Mouse (Mus musculus) heart, embryonic 14.5 days (tissue): ENCODE data around the gene Plppr1. TPM values are rescaled to one million over a fixed set of nuclear protein-coding genes. Genes with fewer than 3 reads are reported as not detected.

Experiments
- ATAC-seq: fragments of 200-750 bp; cut with Nextera tagmentation; 2 replicates; pipeline ENCODE4 v1.8.0; 2017; ENCODE audit warnings: low read depth, moderate TSS enrichment; ENCODE audit not compliant: insufficient number of reproducible peaks, insufficient read depth, low FRiP score
- H3K27ac ChIP-seq, 2 experiments: fragments of 200-500 bp in 1 of 2; fragments of 300-500 bp in 1 of 2; sonication (generic) in 1 of 2; replicated peaks in 1 of 2; 2 replicates each; pipeline ENCODE4 v1.5.1; 2012 to 2014; ENCODE audit warnings: low read depth in 2 of 2, low read length in 2 of 2, control low read depth in 1 of 2, mild to moderate bottlenecking in 1 of 2, mixed read lengths in 1 of 2; ENCODE audit not compliant: control insufficient read depth in 1 of 2, insufficient read depth in 1 of 2
- H3K27me3 ChIP-seq: fragments of 300-500 bp; sonication (generic); 2 replicates; pipeline ENCODE4 v1.6.1; 2014; ENCODE audit warnings: mild to moderate bottlenecking, low read length, control low read depth; ENCODE audit not compliant: control insufficient read depth, insufficient read depth
- H3K36me3 ChIP-seq: fragments of 300-500 bp; sonication (generic); 2 replicates; pipeline ENCODE4 v1.6.1; 2014; ENCODE audit warnings: mild to moderate bottlenecking, control low read depth, low read length, mixed read lengths; ENCODE audit not compliant: control insufficient read depth, insufficient read depth
- H3K4me1 ChIP-seq, 2 experiments: fragments of 200-500 bp in 1 of 2; fragments of 300-500 bp in 1 of 2; sonication (generic) in 1 of 2; 2 replicates each; pipeline ENCODE4 v1.6.1; 2012 to 2014; ENCODE audit warnings: low read length in 2 of 2, control low read depth in 1 of 2, mixed read lengths in 1 of 2; ENCODE audit not compliant: control insufficient read depth in 2 of 2, insufficient read depth in 2 of 2
- H3K4me2 ChIP-seq: fragments of 300-500 bp; sonication (generic); 2 replicates; pipeline ENCODE4 v1.6.1; 2014; ENCODE audit warnings: mild to moderate bottlenecking, low read length
- H3K4me3 ChIP-seq, 2 experiments: fragments of 200-500 bp in 1 of 2; fragments of 300-500 bp in 1 of 2; sonication (generic) in 1 of 2; 2 replicates each; pipeline ENCODE4 v1.5.1; 2012 to 2014; ENCODE audit warnings: low read length in 2 of 2, mild to moderate bottlenecking in 2 of 2, control low read depth in 1 of 2, low read depth in 1 of 2, moderate library complexity in 1 of 2; ENCODE audit not compliant: control insufficient read depth in 1 of 2, insufficient read depth in 1 of 2
- H3K9ac ChIP-seq: fragments of 300-500 bp; sonication (generic); 2 replicates; pipeline ENCODE4 v1.6.1; 2014; ENCODE audit warnings: mild to moderate bottlenecking, low read length
- H3K9me3 ChIP-seq: fragments of 300-500 bp; sonication (generic); 2 replicates; pipeline ENCODE4 v1.6.1; 2016; ENCODE audit warnings: low read length, control low read depth; ENCODE audit not compliant: control insufficient read depth
- WGBS: fragments of 180-500 bp; shearing (Covaris S2); extraction: QIAGEN DNeasy Blood & Tissue Kit; methylation state at CpG from one replicate; pipeline ENCODE4 v1.1.7; 2014; 5-methylcytosine and 5-hydroxymethylcytosine counted together
- polyA plus RNA-seq: library from polyadenylated mRNA; unstranded; fragments of >200 nt; fragmentation: Nextera tagmentation; extraction: Ambion mirVana; gene quantifications from 2 replicates; pipeline ENCODE4 v1.2.1, GENCODE M21; 2014

Gene Plppr1
- polyA plus RNA-seq, 1 experiment from 2014 or later = 4.8 TPM

DNA sequence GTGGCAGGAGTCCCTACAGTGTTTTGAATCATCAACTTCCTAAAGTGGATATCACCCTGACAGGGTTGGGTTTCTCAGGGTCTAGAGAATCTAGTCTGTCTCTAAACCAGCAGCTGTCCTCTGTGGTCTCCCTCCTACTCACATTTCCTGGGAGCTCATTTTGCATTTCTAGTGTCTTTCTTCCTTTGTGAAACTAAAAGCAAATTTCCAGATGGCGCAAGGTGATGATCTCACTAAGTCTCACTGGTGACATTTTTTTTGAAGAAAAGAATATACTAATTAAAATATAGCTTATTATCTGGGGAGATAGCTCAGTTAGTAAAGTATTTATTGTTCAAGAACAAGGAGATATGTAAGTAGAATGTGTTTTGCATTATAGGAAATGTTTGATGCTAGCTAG is 31.4 kb downstream of the Plppr1 start:
- H3K36me3 ChIP-seq = no peaks in the 10 kb centered on the region
- H3K9me3 ChIP-seq = no peaks in the 10 kb centered on the region
- no peak overlapping the region for H3K4me2 ChIP-seq
- 94% methylated on average over 1 of the region's 1 CpGs for WGBS
- H3K27me3 ChIP-seq = no peaks in the 10 kb centered on the region
- H3K4me1 ChIP-seq = no peaks in the 10 kb centered on the region
- ATAC-seq = no peak
- H3K4me3 ChIP-seq = no peak overlapping the region
- no peak overlapping the region for H3K27ac ChIP-seq
- H3K9ac ChIP-seq = no peak overlapping the region

DNA sequence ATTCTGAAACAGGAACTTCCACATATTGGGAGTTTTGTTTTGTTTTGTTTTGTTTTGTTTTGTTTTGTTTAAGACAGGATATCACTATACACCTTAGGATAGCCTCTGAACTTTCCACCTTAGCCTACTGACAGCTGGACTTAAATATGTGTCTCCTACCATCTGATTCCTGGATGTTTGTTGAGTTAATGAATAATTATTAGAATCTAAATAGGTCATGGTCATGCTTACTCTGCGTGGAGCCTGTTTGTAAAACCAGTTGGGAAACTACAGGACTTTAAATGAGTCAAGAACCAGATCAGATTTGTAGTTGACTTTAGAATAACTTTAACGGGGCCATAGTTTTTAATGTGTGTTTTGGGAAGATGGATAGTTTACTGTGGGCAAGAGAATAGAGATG is 40.4 kb downstream of the Plppr1 start:
- Histone ChIP-seq H3K27me3 (no peaks in the 10 kb centered on the region), H3K9me3 (no peaks in the 10 kb centered on the region), H3K27ac (no peak overlapping the region), H3K9ac (no peak overlapping the region), H3K4me1 (no peaks in the 10 kb centered on the region), H3K36me3 (no peaks in the 10 kb centered on the region), H3K4me2 (no peak overlapping the region), H3K4me3 (no peak overlapping the region)
- WGBS = 79% methylated on average over 2 of the region's 2 CpGs
- ATAC-seq = no peak

DNA sequence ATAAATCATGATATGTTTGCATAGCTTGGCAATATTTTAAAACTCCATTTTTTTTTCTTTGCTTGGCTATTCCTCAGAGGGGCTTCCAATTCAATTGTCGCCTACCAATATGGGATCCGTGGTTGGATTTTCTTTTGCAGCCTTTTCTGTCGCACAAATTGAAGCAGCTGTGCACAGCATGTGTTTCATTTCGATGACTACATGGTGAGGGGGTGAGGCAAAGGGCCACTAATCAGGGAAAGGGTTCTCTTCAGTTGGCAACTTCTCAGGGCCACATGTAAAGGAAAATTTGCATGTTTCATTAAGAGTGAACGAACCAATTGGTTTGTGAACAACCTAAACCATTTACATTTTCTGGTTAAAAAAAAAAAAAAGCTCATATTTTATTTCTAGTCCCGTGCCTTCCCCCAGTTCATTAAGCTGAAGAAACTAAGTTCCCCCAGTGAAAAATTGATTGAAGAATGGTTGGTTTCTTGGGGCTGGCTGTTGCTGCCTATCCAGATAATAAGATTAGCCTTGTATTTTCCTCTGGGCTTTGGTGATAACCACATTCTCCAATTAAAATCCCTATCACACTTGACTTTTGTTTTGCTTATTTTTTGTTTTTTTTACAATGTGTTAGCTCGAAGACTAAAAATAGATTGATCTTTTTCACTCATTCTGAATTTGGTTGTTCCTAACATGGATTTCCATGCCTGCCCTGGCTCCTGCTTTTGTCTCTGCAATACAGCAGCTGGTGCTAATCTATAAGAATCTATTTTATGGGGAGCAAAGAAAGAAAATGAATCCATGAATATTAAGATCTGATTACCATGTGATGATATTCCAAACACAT is 43.1 kb downstream of the Plppr1 start:
- Histone ChIP-seq H3K27ac (no peak overlapping the region), H3K4me2 (no peak overlapping the region), H3K36me3 (no peaks in the 10 kb centered on the region), H3K4me3 (no peak overlapping the region), H3K9ac (no peak overlapping the region), H3K4me1 (no peaks in the 10 kb centered on the region), H3K9me3 (no peaks in the 10 kb centered on the region), H3K27me3 (no peaks in the 10 kb centered on the region)
- 62% methylated on average over 7 of the region's 7 CpGs for WGBS
- ATAC-seq = no peak

DNA sequence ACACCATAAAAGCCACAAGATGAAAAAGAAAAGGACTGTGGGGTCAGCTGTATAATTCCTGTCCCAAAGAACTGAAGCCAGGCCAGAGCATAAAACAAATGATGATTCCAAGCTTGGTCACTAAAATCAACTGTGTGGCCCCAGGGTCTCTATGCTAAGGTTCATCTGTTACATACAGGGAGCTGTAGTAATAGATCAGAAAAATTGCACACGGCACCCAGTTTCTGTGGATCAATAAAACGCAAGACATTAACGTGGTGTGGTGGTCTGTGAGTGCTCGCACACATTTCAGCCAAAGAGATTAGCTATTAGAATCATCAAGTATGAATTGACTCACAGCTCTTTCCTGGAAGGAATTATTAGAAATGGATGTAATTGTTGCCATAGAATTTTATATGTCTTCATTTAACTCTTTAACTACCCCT is 43.7 kb downstream of the Plppr1 start:
- Histone ChIP-seq H3K27ac (no peak overlapping the region), H3K4me2 (no peak overlapping the region), H3K36me3 (no peaks in the 10 kb centered on the region), H3K9ac (no peak overlapping the region), H3K27me3 (no peaks in the 10 kb centered on the region), H3K9me3 (no peaks in the 10 kb centered on the region), H3K4me1 (no peaks in the 10 kb centered on the region), H3K4me3 (no peak overlapping the region)
- no peak for ATAC-seq
- WGBS = 91% methylated on average over 4 of the region's 4 CpGs

DNA sequence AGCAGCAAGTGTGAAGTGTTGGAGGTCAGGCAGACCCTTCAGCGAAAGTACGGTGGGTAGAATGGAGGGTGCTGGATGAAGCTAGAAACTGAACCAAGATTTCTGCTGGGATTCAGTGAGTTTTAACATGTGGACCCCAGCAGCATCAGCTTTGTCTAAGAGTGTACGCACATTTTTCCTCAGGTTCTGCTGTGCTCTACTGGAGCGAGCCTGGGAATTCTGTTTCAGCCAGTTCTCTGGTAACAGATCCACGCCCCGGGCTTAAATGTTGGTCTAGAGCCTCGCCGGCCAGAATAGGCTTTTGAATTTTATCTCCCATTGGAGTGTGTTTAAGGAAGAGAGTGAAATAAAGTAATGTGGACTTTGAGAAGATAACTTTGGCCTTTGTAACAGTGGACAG is 45.8 kb downstream of the Plppr1 start:
- H3K27me3 ChIP-seq = no peaks in the 10 kb centered on the region
- no peak overlapping the region for H3K4me2 ChIP-seq
- no peak overlapping the region for H3K9ac ChIP-seq
- peaks cover 0 to under 1% of the 10 kb centered on the region in 2 experiments; a peak in 2 of 4 replicates for H3K4me1 ChIP-seq
- no peaks in the 10 kb centered on the region for H3K9me3 ChIP-seq
- no peak overlapping the region for H3K27ac ChIP-seq
- H3K4me3 ChIP-seq = no peak overlapping the region
- no peak for ATAC-seq
- WGBS = 90% methylated on average over 8 of the region's 8 CpGs
- no peaks in the 10 kb centered on the region for H3K36me3 ChIP-seq

DNA sequence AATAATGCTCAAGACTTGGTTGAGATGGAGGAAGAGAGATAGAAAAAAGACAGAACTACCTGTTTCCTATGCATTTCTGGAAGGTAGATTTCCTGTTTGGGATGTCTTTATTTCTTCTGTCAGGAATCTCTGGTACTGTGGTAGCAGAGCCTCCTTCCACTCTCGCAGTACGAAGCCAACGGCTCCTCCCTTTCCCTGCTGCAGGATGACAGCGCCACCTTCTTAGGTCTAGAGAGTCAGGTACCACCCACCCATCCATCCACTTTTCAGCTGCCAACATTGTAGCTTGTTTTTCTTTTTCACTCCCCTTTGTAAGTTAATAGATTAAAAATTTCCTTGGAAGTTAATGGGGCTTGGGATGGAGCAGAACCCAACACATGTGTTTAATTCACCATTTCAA is 48.8 kb downstream of the Plppr1 start:
- Histone ChIP-seq H3K9me3 (no peaks in the 10 kb centered on the region), H3K27me3 (no peaks in the 10 kb centered on the region), H3K4me1 (peaks cover 0 to 5% of the 10 kb centered on the region in 2 experiments; a peak in 2 of 4 replicates), H3K27ac (no peak overlapping the region), H3K4me2 (no peak overlapping the region), H3K36me3 (no peaks in the 10 kb centered on the region), H3K4me3 (no peak overlapping the region), H3K9ac (no peak overlapping the region)
- WGBS = 89% methylated on average over 4 of the region's 4 CpGs
- ATAC-seq = no peak

DNA sequence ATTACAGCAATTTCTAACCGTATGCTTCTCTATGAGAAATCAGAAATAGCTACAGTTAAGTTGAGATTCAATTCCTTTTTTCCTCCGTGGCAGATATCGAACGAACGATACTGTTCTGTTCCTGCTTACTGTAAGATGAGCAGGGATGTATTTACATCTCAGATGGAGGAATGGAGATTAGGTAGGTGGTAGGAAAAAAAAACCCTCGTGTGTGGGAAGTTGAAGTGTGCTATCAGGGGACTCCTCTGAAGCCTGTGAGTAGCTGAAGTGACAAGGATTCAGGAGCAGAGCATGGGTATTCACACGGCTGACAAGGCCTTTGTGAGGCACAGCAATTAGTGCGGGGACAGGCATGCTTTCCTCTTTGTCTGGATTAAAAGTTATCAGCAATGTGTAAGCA is 49.3 kb downstream of the Plppr1 start:
- Histone ChIP-seq H3K27me3 (no peaks in the 10 kb centered on the region), H3K9me3 (no peaks in the 10 kb centered on the region), H3K4me2 (no peak overlapping the region), H3K27ac (no peak overlapping the region), H3K4me1 (peaks cover 0 to 5% of the 10 kb centered on the region in 2 experiments; a peak in 2 of 4 replicates), H3K4me3 (no peak overlapping the region), H3K9ac (no peak overlapping the region), H3K36me3 (no peaks in the 10 kb centered on the region)
- no peak for ATAC-seq
- WGBS = 58% methylated on average over 8 of the region's 8 CpGs

DNA sequence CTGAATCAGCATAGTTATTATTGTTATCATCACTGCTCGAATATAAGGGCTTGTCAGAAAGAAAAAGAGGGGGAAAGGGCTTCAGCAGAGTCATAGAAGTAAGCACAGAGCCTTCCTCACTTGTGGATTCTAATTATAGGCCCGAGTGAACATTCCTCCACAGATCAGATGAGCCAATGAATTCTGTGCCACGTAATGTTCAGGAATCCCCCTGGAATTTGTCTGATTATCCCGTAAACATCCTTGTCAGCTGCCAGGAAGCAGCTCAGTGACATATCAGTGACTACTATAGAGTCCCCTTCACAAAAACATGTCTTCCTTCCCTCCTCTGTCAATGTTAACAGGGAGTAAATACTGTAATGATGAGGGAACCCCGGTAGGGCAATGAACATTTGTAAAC is 50.9 kb downstream of the Plppr1 start:
- ATAC-seq = no peak
- Histone ChIP-seq H3K4me1 (peaks cover 0 to 5% of the 10 kb centered on the region in 2 experiments; a peak in 2 of 4 replicates), H3K27me3 (no peaks in the 10 kb centered on the region), H3K9ac (no peak overlapping the region), H3K27ac (peak overlapping the region in 1 of 2 experiments; percentile 26; a peak in 1 of 4 replicates), H3K4me2 (peak overlapping the region; percentile 28; the same call in 1 of the 2 replicates), H3K36me3 (no peaks in the 10 kb centered on the region), H3K4me3 (no peak overlapping the region), H3K9me3 (no peaks in the 10 kb centered on the region)
- 10% methylated on average over 5 of the region's 5 CpGs for WGBS
